Mouse (Mus musculus) kidney, postnatal 25 days (tissue): ENCODE results near the gene Taar4.

ENCODE experiments used
- DNase-seq, 2 experiments: peaks; one replicate each; pipeline ENCODE4 v3.0.0; 2021; ENCODE audit warnings: mixed read lengths in 2 of 2

Gene Taar4

GRCm38 (mm10) chr10:24008143-24008542, 47.8 kb downstream of the Taar4 start:
- no peak for DNase-seq
